Mouse (Mus musculus): ENCODE measurements at regions not wholly inside any gene's neighbourhood (a gene's known extent, or its start where the extent isn't known, plus 50 kb on each side); places are given as distances from the start of the nearest gene placed in this dataset.

DNA sequence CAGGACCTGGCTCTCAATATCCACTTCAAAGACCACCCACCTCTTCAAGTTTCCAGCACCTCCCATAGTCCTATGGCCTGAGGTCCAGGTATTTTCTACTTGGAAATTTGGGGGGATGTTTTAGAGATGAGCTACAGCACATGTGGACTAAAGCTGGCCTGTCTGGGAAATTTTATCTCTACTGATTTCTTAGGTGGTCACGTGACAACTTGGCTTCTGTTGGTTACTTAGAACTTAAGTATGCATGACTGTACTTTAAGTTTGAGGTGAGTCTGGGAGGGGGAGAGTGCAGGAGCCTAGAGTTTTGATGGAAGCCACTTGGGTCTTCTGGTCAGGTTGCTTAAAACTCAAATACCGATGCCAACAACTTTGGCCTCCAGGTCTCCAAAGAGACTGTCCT, 61.7 kb upstream of the Vrk1 start:
- Histone ChIP-seq H3K4me3 (ENCODE audit: low read depth, low read length) (no peak overlapping the region), H3K27me3 (ENCODE audit: control insufficient read depth, insufficient read depth, low read length) (no peaks in the 10 kb centered on the region), H3K4me1 (ENCODE audit: control insufficient read depth, insufficient read depth, low read length) (no peaks in the 10 kb centered on the region), H3K4me2 (ENCODE audit: low read depth, severe bottlenecking) (no peak overlapping the region), H3K36me3 (ENCODE audit: control insufficient read depth, insufficient read depth, low read length) (no peaks in the 10 kb centered on the region), H3K27ac (replicated peaks; ENCODE audit: low read depth, low read length) (no peak overlapping the region), H3K9ac (ENCODE audit: low read length) (no peak overlapping the region), H3K9me3 (ENCODE audit: control insufficient read depth, low read length) (no peaks in the 10 kb centered on the region)
- DNase-seq (ENCODE audit: low spot score) (no peak), ATAC-seq (ENCODE audit: insufficient number of reproducible peaks, low FRiP score, low TSS enrichment, low read depth) (no peak)
- WGBS: 90% methylated on average over 2 of the region's 2 CpGs

DNA sequence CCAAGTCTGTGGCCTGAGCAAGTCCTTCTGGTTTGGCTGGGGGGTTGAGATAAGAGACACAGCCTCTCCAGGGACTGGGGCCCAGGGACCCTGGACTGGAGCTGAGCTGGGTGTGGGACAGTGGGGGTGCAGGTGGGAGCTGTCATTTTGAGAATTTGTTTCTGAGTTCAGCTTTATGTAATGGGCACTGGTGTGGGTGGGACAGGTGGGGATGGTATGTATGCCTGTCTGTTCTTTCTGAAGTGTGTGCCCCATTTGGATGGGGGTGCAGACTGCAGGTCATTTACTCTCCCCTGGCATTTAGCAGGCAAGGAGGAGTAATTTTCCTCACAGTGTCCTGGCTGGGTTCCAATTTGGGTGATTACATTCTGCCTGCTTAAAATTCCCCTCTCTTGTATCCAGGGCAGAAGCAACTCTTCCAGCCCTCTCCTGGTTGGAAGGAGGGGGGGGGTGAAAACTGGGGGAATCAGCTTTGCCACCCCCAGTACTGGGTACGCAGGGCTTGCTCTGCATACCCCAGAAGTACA, 54.2 kb upstream of the Vrk1 start:
- no peak overlapping the region for H3K4me2 ChIP-seq (ENCODE audit: low read depth, severe bottlenecking)
- H3K4me3 ChIP-seq (ENCODE audit: low read depth, low read length): no peak overlapping the region
- H3K36me3 ChIP-seq (ENCODE audit: control insufficient read depth, insufficient read depth, low read length): no peaks in the 10 kb centered on the region
- no peak for ATAC-seq (ENCODE audit: insufficient number of reproducible peaks, low FRiP score, low TSS enrichment, low read depth)
- H3K9ac ChIP-seq (ENCODE audit: low read length): no peak overlapping the region
- no peak for DNase-seq (ENCODE audit: low spot score)
- WGBS: 85% methylated on average over 1 of the region's 1 CpGs
- H3K9me3 ChIP-seq (ENCODE audit: control insufficient read depth, low read length): no peaks in the 10 kb centered on the region
- 0 out of 2 replicates have a peak, but pooled peaks cover 3% of the 10 kb centered on the region for H3K4me1 ChIP-seq (ENCODE audit: control insufficient read depth, insufficient read depth, low read length)
- H3K27me3 ChIP-seq (ENCODE audit: control insufficient read depth, insufficient read depth, low read length): peaks cover 6% of the 10 kb centered on the region; the same call in 1 of the 2 replicates
- H3K27ac ChIP-seq (replicated peaks; ENCODE audit: low read depth, low read length): no peak overlapping the region

DNA sequence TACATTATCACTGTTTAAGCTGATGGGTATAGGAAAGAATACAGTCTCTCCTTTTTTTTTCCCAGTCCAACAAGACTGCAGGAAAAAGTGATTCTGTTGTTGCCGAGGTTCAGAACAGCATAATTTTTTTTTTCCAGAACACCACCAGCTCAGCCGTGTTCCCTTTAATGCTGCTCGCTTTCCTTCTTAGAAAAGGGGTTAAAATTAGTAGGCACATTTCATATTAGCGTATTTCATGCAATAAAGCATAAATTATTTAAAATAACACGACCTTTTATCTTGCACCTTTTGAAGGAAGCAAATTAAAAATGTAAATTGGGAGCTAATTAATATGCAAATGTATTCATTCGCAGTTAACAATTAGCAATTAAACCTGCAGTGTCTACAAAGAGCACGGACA, 50.3 kb upstream of the Vrk1 start:
- H3K27ac ChIP-seq (replicated peaks; ENCODE audit: low read depth, low read length): no peak overlapping the region
- H3K4me2 ChIP-seq (ENCODE audit: low read depth, severe bottlenecking): no peak overlapping the region
- H3K4me1 ChIP-seq (ENCODE audit: control insufficient read depth, insufficient read depth, low read length): 0 out of 2 replicates have a peak, but pooled peaks cover 3% of the 10 kb centered on the region
- no peak overlapping the region for H3K4me3 ChIP-seq (ENCODE audit: low read depth, low read length)
- H3K27me3 ChIP-seq (ENCODE audit: control insufficient read depth, insufficient read depth, low read length): peaks cover 15% of the 10 kb centered on the region
- H3K9ac ChIP-seq (ENCODE audit: low read length): no peak overlapping the region
- no peaks in the 10 kb centered on the region for H3K36me3 ChIP-seq (ENCODE audit: control insufficient read depth, insufficient read depth, low read length)
- H3K9me3 ChIP-seq (ENCODE audit: control insufficient read depth, low read length): no peaks in the 10 kb centered on the region
- ATAC-seq (ENCODE audit: insufficient number of reproducible peaks, low FRiP score, low TSS enrichment, low read depth) (no peak), DNase-seq (ENCODE audit: low spot score) (no peak)
- 68% methylated on average over 7 of the region's 7 CpGs for WGBS
